Mouse (Mus musculus) brain, embryonic 14.5 days (tissue): ENCODE measurements at regions not wholly inside any gene's neighbourhood (a gene's known extent, or its start where the extent isn't known, plus 50 kb on each side); places are given as distances from the start of the nearest gene placed in this dataset.

ENCODE experiments used
- DNase-seq: peaks from one replicate; pipeline ENCODE4 v3.0.0-alpha.2; 2011; ENCODE audit warnings: low read depth
- CTCF ChIP-seq: fragments of 200-500 bp; IDR thresholded peaks from 2 replicates; pipeline ENCODE4 v1.5.1; 2012; ENCODE audit warnings: inconsistent platforms, mild to moderate bottlenecking, moderate library complexity, borderline replicate concordance; ENCODE audit not compliant: insufficient read depth, insufficient read length; ENCODE audit errors: extremely low read depth
- POLR2A ChIP-seq: fragments of 200-500 bp; IDR thresholded peaks from 2 replicates; pipeline ENCODE4 v1.6.1; 2012; ENCODE audit warnings: mild to moderate bottlenecking, inconsistent platforms, borderline replicate concordance; ENCODE audit not compliant: poor library complexity, insufficient read depth, insufficient read length, severe bottlenecking; ENCODE audit errors: extremely low read depth

- no peak for DNase-seq
Measured at GRCm38 (mm10) chr9:103813791-103814190, 52.2 kb upstream of the Tmem108 start.

GRCm38 (mm10) chr9:103818998-103819397 lies 57.4 kb upstream of the Tmem108 start:
- no peak for TF ChIP-seq CTCF
- TF ChIP-seq POLR2A = no peak
- DNase-seq = no peak

More at GRCm38 (mm10) chr9:103813791-103814190, 52.2 kb upstream of the Tmem108 start:
- TF ChIP-seq POLR2A = no peak
- no peak for TF ChIP-seq CTCF

GRCm38 (mm10) chr9:103821632-103822031 lies 60.0 kb upstream of the Tmem108 start:
- DNase-seq = peak; percentile 51
- TF ChIP-seq CTCF (no peak), POLR2A (no peak)

- TF ChIP-seq POLR2A = no peak
- TF ChIP-seq CTCF = no peak
Measured at GRCm38 (mm10) chr9:103823491-103823890, 61.9 kb upstream of the Tmem108 start.

GRCm38 (mm10) chr9:103841199-103841598 lies 79.6 kb upstream of the Tmem108 start:
- no peak for TF ChIP-seq CTCF
- no peak for DNase-seq

More at GRCm38 (mm10) chr9:103823491-103823890, 61.9 kb upstream of the Tmem108 start:
- DNase-seq = no peak

GRCm38 (mm10) chr9:103843836-103844235 lies 82.2 kb upstream of the Tmem108 start:
- TF ChIP-seq CTCF = no peak
- TF ChIP-seq POLR2A = no peak
- peak; percentile 71 for DNase-seq

- TF ChIP-seq CTCF (no peak), POLR2A (no peak)
- DNase-seq = no peak
Measured at GRCm38 (mm10) chr9:103845916-103846457, 84.3 kb upstream of the Tmem108 start.

GRCm38 (mm10) chr9:103847931-103848330 lies 86.3 kb upstream of the Tmem108 start:
- DNase-seq = peak; percentile 46
- TF ChIP-seq CTCF (no peak), POLR2A (no peak)

- DNase-seq = no peak
- TF ChIP-seq POLR2A = no peak
- TF ChIP-seq CTCF = no peak
Measured at GRCm38 (mm10) chr9:103849079-103849478, 87.4 kb upstream of the Tmem108 start.

- no peak for TF ChIP-seq CTCF
- no peak for TF ChIP-seq POLR2A
Measured at GRCm38 (mm10) chr9:103852691-103853090, 91.1 kb upstream of the Tmem108 start.

GRCm38 (mm10) chr9:103860658-103861377 lies 99.2 kb upstream of the Tmem108 start:
- DNase-seq = peak; percentile 16
- TF ChIP-seq CTCF (no peak), POLR2A (no peak)

More at GRCm38 (mm10) chr9:103852691-103853090, 91.1 kb upstream of the Tmem108 start:
- no peak for DNase-seq

- TF ChIP-seq POLR2A (no peak), CTCF (no peak)
- DNase-seq = no peak
Measured at GRCm38 (mm10) chr9:103862493-103862892, 100.9 kb upstream of the Tmem108 start.

GRCm38 (mm10) chr9:103867433-103868209 lies 106.0 kb upstream of the Tmem108 start:
- TF ChIP-seq POLR2A = no peak
- TF ChIP-seq CTCF = no peak
- peak; percentile 62 for DNase-seq
